Mouse (Mus musculus) frontal cortex, adult (tissue): ENCODE measurements around the gene Nckipsd.
A peak's percentile ranks its signal among the peaks of the same experiment; 100 is the strongest.

Experiments
- ATAC-seq: cut with Nextera tagmentation; 2 replicates; pipeline ENCODE4 v1.9.2; 2017; ENCODE audit warnings: mild to moderate bottlenecking, moderate library complexity, mixed read lengths; ENCODE audit not compliant: low TSS enrichment

Nckipsd gene

DNA sequence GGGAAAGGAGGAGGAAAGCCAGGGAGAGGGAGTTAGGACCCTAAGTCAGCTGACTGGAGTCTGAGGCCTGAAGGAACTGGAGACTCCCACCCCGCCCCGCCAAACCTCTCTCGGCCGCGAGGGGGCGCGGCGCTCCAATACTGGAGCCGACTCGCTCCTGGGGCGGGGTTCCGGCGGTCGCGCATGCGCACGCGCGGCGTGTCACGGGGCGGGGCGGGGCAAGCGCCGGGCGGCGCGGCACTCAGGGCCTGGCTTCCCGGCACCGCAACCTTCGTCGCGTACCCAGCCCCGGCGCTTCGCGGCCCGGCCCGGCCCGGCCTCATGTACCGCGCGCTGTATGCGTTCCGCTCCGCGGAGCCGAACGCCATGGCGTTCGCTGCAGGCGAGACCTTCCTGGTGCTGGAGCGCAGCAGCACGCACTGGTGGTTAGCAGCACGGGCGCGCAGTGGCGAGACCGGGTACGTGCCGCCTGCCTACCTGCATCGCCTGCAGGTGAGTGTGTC, at the start of gene Nckipsd:
Gene Nckipsd, plus strand, starts transcription at position 206 of the 503 bp plus-strand sequence.
- peak; percentile 80 for ATAC-seq

DNA sequence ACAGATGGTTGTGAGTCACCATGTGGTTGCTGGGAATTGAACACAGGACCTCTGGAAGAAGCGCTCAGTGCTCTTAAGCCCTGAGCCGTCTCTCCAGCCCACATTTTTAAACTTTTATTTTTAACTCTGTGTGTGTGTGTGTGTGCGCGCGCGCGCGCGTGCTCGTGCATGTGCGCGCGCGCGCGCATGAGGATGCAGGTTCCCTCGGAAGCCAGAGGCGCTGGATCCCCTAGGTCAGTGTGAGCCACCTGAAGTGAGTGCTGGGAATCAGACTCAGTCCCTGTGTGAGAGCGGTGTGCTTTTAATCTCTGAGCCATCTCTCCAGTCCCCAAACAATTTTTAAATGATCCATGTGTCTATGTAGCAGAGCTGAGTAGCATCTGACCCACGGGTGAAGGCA, 49.0 kb upstream of the Nckipsd start:
- ATAC-seq: no peak

DNA sequence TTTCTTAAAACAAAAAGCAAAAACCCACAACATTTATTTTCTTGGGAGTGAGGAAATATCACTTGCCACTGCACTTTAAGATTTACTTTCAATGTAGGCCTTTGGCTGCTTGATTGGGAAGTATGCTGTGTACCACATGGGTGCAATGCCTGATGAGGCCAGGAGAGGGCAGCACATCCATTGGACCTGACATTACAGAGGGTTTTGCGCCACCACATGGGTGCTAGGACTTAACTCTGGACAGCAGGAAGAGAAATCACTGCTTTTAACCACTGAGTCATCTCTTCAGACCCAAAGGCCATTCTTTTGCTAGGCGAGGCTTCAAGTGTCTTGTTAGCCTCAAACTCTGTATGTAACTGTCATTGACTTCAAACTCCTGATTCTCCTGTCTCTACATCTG, 48.4 kb upstream of the Nckipsd start:
- ATAC-seq: no peak

DNA sequence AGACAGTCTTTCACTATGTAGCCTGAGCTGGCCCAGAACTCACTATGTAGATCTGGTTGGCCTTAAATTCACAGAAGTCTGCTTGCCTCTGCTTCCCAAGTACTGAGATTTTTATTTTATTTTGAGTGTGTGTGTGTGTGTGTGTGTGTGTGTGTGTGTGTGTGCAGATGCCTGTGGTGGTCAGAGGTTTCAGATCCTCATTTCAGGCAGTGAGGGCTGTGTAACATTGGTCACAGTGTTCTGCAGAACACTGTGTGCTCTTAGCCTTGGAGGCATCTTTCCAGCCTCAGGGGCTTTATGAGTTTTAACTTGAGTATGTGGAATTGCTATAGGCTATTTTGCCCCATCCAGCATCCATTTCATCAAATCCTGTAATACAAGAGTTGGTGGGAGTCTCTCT, 46.6 kb upstream of the Nckipsd start:
- ATAC-seq: no peak

DNA sequence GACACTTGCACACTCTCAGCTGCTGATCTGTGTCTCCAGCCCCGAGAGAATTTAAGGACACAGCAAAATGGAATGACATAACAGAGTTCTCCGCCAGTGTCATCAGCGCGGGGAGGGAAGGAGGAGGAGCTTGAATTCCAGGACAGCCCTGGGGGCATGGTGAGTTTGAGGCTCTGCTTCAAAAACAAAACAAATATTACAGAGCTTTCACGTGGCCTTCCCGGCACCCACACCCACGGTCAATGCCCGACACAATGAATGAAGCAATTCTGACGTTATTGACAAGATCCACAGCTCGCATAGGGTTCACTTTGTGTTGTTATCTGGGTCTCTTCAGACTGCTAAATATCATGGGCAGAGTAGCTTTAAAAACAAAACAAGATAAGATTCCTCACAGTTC, 43.2 kb upstream of the Nckipsd start:
- ATAC-seq: no peak

DNA sequence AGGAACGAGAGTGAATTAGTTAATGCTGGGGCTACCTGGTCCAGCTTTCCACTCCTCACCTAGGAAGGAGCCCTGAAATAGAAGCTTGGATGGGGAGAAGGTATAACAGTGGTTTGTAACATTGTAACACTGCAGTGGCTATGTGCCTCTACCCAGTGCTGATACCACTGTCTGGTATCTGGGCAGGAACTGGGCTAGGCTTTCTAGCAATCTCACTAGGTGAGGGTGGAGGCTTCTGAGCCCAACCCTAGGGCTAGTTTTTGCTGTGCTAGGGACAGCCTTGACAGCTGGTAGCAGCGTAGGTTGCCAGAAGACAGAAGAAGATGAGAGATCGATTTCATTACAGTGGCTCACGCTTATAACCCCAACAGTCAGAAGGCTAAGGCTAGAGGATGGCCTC, 31.6 kb upstream of the Nckipsd start:
- ATAC-seq: no peak

DNA sequence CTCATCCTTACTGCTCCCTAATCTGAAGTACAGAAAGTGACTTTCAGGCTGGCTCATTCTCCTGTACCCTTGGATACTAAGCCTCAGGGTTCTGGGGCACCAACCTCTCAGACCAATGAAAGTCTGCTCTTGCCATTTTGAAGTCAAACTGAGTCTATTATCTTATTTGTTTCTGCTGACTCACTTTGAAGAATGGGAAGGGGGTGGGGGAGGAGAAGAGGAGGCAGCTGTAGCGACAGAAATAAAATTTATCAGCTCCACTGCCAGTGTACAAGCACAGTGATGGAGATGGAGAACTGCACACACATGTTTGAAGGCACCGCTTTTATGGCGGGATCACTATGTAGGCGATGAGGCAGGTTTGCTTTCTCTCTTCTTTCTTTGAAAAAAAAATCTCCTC, 30.9 kb upstream of the Nckipsd start:
- ATAC-seq: no peak

DNA sequence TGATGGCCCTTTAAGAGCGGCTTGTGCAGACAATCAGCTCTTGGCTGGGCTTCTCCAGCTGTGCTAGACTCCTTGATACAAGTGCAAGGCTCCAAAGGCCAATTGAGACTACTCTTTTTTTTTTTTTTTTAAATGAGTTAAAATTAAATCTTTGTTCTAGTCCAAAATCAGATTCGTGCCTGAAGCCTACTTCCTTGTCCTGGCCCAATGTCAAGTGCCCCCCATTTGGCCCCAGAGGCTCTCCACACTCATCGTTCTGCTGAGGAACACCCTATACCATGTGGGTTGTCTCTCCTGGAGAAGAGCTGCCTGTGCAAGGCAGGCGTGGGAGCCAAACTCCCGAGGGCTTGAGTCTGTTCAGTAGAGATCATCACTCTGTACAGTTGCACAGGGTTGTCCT, 27.2 kb upstream of the Nckipsd start:
- ATAC-seq: no peak

DNA sequence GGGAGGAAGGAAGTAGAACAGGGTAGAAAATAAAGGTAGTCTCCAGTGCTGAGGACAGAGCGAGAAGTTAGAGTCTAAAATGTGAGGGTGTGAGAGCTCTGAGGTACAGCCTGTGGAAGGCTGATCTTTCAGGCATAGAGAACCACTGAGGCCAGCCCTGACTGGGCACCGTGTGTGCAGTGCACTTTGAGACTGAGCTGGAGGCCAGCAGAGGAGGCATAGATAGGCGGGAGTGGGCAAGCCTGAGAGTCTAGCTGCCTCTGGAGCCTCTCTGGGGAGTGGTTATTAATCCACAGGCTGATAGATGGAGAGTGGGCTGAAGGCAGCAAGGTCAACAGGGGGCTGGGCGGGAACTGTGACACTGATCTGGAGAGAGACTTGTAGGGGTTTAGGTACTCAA, 26.3 kb upstream of the Nckipsd start:
- no peak for ATAC-seq

DNA sequence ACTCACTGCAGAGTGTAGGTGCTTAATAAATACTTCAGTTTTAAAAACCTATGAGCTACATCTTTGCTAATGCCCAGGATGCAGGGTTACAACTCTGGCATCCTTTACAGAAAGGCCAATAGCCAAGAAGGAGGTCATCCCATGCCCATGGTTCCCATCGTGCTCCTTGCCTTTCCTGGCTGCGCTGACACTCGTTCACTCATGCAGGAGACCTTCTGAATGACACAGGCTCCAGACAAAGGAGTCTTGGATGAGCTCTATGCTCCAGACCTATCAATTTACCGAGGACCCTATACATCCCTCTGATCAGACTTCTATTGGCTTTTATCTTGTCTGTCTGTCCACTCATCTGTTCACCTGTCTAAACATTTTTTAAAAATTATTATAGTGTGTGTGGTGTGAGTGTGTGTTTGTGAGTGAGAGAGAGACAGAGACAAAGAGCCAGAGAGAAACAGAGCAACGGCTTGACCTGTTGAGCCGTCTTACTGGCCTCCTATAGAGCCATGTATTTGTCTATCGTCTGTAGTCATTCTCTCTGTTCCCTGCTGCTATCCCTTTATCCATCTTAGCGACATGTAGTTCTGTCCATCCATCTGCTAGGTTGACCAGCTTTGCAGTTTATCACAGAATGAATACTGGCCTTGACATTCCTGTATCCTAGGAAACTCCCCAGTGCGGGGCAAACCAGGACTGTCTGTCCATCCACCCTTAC, 25.2 kb upstream of the Nckipsd start:
- ATAC-seq: no peak

DNA sequence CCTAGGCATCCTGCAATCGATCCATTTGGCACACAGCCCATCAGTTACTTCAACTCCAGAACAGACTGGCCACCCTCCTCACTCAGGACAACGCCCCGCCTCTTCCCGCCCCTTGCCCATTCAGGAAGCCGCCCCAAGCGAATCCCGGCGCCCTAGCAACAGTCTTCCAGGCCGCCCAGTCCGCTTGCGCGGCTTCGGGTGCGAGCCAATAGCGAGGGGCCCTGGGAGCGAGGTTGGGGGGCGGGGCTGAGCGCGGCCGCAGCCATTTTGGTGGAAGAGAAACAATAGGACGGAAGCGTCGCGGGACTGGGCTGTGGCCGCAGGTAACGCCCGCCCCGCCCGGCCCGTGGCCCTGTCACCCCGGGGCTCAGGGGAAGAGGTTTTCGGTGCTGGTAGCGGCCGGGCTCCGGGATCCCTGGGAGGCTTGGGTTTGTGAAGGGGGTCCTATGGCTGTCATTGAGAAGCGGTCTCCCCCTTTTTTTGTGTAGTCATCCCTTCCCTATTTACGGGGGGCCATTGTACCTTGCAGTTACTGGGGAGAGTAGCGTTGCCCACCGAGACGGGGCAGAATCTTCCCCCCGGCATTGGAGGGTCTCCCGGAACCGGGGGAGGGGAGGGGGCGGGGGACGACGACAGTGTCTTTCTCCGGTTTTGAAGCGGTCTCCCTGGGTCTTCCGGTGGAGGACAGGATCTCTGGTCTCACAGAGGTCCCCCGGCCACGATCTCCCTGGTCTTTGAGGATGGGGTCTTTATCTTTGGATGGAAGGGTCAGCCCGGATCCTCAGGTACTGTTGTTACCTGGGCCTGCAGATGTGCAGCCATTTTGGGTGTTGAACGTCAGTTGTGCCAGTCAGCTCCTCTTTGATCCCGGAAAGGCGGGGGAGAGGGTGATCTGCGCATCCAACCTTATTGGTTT, 24.4 kb upstream of the Nckipsd start, which contains the start of gene Ip6k2:
Gene Ip6k2, plus strand, starts transcription at position 249 of the 916 bp plus-strand sequence.
- ATAC-seq: peak; percentile 95

DNA sequence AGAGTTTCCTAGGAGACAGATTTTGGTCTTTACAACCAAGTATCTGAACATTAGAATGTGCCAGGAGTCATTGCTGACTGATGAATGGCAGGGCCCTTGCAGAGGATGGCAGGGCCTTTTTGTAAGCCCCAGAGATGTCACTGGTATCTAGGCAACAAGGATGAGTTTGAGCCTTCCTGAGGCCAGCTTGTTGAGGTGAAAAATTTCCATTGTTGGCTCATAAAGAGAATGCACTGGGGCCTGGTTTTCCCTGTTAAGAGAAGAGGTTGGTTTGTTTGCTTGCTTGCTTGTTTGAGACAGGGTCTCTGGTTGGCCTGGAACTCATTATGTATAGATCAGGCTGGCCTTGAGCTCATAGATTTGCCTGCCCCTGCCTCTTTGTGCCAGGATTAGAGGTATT, 22.8 kb upstream of the Nckipsd start:
- no peak for ATAC-seq

DNA sequence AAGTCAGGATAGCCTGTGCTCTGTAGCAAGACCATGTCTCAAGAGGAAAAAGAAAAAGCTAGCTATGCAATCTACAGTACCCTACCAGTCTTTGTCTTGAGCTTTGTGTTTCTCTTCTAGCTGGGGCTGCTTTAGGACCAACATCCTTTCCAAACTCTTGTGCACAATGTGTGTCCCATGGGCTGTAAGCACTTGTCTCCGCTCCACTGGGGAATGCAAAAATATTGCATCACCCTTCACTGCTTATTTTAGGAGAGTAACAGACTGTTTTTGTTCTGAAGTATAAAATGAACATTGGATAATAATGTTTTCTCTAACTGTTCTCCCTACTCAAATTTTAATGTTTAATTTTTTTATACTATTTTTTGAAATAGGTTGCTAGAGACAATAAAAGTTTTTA, 21.7 kb upstream of the Nckipsd start:
- no peak for ATAC-seq

DNA sequence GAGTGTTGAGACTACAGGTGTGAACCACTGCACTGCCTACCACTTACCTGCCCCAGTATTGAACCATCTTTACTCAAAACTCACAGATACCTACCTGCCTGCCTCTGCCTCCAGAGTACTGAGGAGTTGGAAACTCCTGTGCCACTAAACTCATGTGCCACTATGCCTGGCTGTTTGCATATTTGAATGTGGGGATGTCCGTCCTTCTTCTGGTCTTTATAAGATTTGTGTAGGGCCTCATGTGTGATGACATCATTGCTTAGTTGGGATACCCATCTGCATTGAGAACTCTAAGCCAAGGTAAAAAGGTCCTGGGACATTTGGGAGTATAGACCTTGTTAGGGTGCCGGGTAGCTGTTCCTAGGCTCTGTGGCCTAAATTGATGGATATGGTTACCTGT, 21.1 kb upstream of the Nckipsd start:
- no peak for ATAC-seq

DNA sequence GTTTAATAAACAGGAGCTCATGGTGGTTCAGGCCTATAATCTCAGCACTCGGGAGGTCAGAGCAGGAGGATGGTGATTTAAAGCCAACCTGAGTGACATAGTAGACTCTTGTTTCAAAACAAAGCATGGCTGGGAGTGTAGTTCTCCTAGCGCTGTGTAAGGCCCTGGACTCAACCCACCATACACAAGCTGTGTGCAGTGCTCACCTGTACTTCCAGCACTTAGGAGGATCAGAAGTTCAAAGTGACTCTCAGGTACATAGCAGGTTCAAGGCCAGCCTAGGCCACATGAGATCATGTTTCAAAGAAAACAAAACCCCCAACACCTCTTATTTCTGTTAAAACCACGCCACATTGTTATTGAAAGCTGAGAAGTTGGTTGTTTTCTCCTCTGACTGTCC, 19.5 kb upstream of the Nckipsd start:
- no peak for ATAC-seq

DNA sequence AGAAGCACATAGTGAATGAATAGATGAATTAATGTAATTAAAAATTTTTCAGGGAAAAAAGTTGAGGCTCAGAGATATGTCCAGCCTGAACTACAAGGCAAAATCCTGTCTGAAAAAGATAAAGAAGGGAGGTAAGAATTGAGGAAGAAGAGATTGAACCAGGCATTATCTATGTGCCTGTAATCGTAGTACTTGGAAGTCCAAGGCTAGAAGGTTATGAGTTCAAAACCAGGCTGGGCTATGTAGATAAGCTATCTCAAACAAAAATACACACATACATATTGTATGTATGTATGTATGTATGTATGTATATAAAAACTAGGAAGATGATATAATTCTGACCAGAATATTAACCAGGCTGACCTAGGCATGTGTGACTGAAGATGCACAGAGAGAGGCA, 15.9 kb upstream of the Nckipsd start:
- no peak for ATAC-seq

DNA sequence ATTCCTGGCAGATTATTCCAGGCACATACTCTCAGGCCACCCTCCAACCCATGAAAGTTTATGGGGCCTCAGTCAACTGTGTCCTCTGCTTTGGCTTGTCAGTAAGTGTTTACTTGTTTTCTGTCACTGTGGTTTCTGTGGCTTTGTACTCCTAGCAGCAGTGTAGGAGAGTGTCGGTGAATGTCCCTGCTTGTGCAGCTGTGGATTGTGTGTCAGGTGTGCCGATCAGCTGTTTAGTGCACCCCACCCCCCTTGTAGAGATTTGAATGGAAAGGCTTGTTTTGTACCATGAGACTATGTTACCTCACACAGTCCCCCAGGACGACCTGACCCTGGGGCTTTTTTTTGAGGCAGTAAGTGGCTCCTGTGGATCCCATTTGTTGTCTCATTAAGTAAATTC, 15.4 kb upstream of the Nckipsd start:
- ATAC-seq: no peak

DNA sequence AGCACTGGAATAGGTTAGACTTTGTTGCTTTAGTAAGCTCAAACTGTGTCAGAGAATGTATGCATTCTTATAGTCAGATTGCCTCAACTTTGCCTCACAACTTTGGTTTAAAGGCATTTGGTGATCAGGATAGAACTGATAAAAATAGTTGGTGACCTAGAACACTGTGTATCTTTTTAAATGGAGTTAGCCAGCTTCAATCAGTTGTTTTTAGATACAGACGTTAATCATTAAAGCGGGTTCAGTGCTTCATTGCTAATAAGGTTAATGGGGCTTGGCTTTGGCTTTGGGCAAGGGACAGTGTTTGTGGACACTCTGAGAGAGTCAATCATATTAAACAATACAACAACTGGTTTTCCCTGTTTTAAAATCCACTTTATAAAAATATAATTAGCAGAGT, 12.9 kb upstream of the Nckipsd start:
- ATAC-seq: no peak

DNA sequence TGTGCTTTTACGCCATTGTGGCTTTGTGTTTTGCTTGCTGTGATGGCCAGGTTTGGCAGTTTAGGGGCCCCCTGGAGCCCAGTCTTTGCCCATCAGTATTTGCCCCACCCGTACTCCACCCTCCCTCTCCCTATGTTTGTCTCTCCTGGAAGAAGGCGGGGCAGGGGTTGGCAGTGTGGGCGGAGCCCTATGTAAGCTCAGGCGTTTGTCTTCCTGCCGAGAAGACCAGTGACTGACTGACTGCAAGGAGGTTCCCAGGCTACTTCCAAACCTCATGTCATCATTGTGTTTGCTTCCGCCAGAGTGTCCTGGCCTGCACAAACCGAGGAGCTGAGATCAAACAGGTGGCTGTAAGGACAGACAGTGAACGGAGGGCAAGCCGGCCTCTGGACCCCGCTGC, 12.4 kb upstream of the Nckipsd start:
- peak; percentile 31; the same call in 1 of the 2 replicates for ATAC-seq

DNA sequence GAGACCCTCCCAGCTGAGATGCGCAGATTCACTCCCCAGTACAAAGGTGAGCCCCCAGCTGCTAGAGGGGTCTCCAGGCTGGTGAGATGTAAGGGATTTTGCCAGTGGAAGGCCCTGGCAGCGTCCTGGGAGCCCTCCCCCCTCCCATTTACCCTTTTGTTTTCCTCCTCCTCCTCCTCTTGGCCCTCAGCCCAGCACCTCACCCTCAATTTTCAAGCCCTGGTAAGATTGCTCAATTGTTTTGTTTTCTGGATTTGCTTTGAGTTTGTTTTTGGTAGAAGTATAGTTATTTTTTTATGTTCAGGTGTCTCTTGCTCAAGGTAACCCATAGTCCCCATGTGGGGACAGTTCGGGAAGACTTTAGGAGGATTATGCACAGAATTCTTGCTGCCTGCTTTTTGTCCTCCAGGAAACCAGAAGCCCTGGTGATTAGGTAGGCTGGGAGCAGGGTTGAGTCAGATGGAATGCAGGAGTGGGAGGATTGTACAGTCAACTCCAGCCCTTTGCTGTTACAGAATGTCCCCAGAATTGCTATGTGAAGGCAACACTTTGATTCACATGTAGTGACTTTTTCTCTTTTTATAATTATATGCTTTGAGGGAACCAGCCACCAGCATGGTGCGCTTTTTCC, 11.7 kb upstream of the Nckipsd start:
- peak; percentile 70 for ATAC-seq

DNA sequence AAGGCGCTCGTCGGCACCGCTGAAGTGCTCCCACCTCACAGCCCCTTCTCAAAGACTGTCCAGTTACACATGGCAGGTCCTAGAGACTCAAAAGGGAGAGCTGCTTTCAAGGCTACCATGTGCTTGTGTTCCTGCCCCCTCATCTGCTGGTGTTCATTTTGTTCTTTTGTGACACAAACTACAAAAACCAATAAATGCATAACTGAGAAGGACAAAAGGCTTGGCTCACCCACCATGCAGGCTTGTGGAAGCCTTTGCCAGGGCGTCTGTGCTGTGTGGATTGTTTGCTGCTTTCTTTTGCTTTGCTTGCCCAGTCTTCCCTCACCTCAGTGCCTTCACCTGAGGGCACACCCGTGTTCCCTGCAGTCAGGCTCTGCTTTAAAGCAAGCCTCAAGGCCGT, 10.7 kb upstream of the Nckipsd start:
- no peak for ATAC-seq

DNA sequence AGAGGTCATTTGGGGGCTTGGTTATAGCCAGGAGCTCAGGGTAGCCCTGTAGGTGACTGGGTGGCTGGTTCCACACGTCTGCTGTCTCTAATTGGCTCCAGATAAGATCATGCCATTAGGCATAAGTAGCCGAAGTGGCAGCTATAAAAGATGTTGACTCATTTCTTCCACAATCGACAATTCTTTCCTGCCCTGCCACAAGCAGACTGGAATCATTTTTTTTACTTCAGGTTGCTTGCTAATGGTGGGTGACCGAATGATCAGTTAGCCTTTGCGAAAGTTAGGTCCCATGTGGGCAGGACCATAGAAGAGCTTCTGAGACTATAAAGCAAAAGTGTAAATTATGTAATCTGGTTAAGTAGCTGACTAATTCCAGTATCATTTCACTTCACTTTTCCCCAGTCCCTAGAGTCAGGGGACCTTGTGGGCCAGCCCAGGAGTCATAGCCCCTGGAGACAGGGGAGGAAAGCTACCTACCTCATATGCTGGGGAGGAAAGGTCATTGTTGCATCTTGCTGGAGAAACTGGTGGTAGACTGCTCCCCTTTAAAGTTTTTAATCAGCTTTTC, 9.6 kb upstream of the Nckipsd start:
- ATAC-seq: no peak
